Mouse (Mus musculus) cortical plate, adult 2 months (tissue): ENCODE measurements at regions not wholly inside any gene's neighbourhood (a gene's known extent, or its start where the extent isn't known, plus 50 kb on each side); places are given as distances from the start of the nearest gene placed in this dataset.
"Not testable (repeated sequence)": the region's sequence is repeated elsewhere in the genome, so short reads cannot be mapped to it uniquely, and the experiment has no call there.

Experiments
- CTCF ChIP-seq: fragments of 200-500 bp; IDR thresholded peaks from 2 replicates; pipeline ENCODE4 v1.5.1; 2011; ENCODE audit warnings: mild to moderate bottlenecking, control low read depth, low read length; ENCODE audit not compliant: insufficient read depth; ENCODE audit errors: extremely low read depth
- POLR2A ChIP-seq: fragments of 200-500 bp; IDR thresholded peaks from 2 replicates; pipeline ENCODE4 v1.6.1; 2011; ENCODE audit warnings: mild to moderate bottlenecking, low read length, control low read depth; ENCODE audit not compliant: insufficient read depth; ENCODE audit errors: extremely low read depth

DNA sequence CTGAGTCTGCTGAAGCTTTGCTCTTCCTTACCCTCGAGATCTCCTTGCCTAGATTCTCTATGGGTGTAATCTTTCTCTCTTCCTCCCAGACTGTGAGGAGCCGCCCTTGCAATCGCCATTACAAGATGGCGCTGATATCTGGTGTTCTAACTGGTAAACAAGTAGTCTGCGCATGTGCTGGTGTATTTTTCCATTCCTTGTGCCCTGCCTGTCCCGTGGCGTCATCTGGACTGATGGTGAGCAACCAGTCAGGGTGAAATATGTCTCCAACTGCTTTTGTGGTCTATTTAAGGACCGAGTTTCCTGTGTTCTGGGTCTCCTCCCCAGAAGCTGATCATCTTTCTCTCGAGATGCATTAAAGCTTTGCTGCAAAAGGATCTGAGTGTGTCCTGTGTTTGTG is 53.7 kb upstream of the Ccdc66 start:
- TF ChIP-seq CTCF, POLR2A: not testable (repeated sequence)
